Mouse (Mus musculus) kidney, postnatal 10 days (tissue): ENCODE results near the gene Egf.
"Not testable (repeated sequence)": the region's sequence is repeated elsewhere in the genome, so short reads cannot be mapped to it uniquely, and the experiment has no call there.

Source experiments
- DNase-seq: peaks from one replicate; pipeline ENCODE4 v3.0.0; 2021; ENCODE audit warnings: mixed read lengths

Egf gene

GRCm38 (mm10) chr3:129754650-129755604 lies at the start of gene Egf:
Gene Egf, minus strand, starts transcription at chr3:129755316.
- peak; percentile 49 for DNase-seq

GRCm38 (mm10) chr3:129803765-129804164 lies 48.6 kb upstream of the Egf start, which contains the start of gene Lrit3:
Gene Lrit3, minus strand, starts transcription at chr3:129804030.
- no peak for DNase-seq

- DNase-seq = no peak
Measured at GRCm38 (mm10) chr3:129799011-129799410, 43.9 kb upstream of the Egf start.

GRCm38 (mm10) chr3:129798551-129798950 lies 43.4 kb upstream of the Egf start:
- DNase-seq = no peak

GRCm38 (mm10) chr3:129797341-129797740 lies 42.2 kb upstream of the Egf start:
- no peak for DNase-seq

- peak; percentile 64 for DNase-seq
Measured at GRCm38 (mm10) chr3:129793801-129794200, 38.7 kb upstream of the Egf start.

- no peak for DNase-seq
Measured at GRCm38 (mm10) chr3:129782746-129783145, 27.6 kb upstream of the Egf start.

- DNase-seq = no peak
Measured at GRCm38 (mm10) chr3:129781435-129781834, 26.3 kb upstream of the Egf start.

- DNase-seq = no peak
Measured at GRCm38 (mm10) chr3:129771210-129771609, 16.1 kb upstream of the Egf start.

GRCm38 (mm10) chr3:129766971-129767794 lies 12.1 kb upstream of the Egf start:
- no peak for DNase-seq

GRCm38 (mm10) chr3:129766106-129766505 lies 11.0 kb upstream of the Egf start:
- no peak for DNase-seq

GRCm38 (mm10) chr3:129757599-129757998 lies 2.5 kb upstream of the Egf start:
- DNase-seq = not testable (repeated sequence)

GRCm38 (mm10) chr3:129744803-129745202 lies 10.3 kb downstream of the Egf start:
- peak; percentile 57 for DNase-seq

- DNase-seq = no peak
Measured at GRCm38 (mm10) chr3:129742781-129743180, 12.3 kb downstream of the Egf start.

- no peak for DNase-seq
Measured at GRCm38 (mm10) chr3:129738291-129739183, 16.6 kb downstream of the Egf start.

GRCm38 (mm10) chr3:129731636-129732035 lies 23.5 kb downstream of the Egf start:
- no peak for DNase-seq

GRCm38 (mm10) chr3:129730426-129730825 lies 24.7 kb downstream of the Egf start:
- DNase-seq = peak; percentile 46

- no peak for DNase-seq
Measured at GRCm38 (mm10) chr3:129729916-129730315, 25.2 kb downstream of the Egf start.

GRCm38 (mm10) chr3:129725592-129725991 lies 29.5 kb downstream of the Egf start:
- DNase-seq = no peak

GRCm38 (mm10) chr3:129724961-129725501 lies 30.1 kb downstream of the Egf start:
- DNase-seq = peak; percentile 96

GRCm38 (mm10) chr3:129724505-129724904 lies 30.6 kb downstream of the Egf start:
- DNase-seq = peak; percentile 22

- no peak for DNase-seq
Measured at GRCm38 (mm10) chr3:129723311-129723710, 31.8 kb downstream of the Egf start.
